Mouse (Mus musculus) spleen, postnatal 0 days (tissue): ENCODE data around the gene Slxl1. TPM values are rescaled to one million over a fixed set of nuclear protein-coding genes. Genes with fewer than 3 reads are reported as not detected.

Experiments
- polyA plus RNA-seq: library from polyadenylated mRNA; unstranded; fragments of >200 nt; fragmentation: Nextera tagmentation; extraction: Ambion mirVana; gene quantifications from 2 replicates; pipeline ENCODE4 v1.2.1, GENCODE M21; 2015

Gene Slxl1
- polyA plus RNA-seq, result not detected in 2 replicates

GRCm38 (mm10) chrX:55226576-55226975 lies at the start of gene Slxl1:
Gene Slxl1, plus strand, starts transcription at chrX:55226876.

